Mouse (Mus musculus): Measurements from ENCODE around the gene Lce1b. TPM values are rescaled to one million over a fixed set of nuclear protein-coding genes. Genes with fewer than 3 reads are reported as not detected.

Lce1b gene
- polyA plus RNA-seq, 1 experiment = not detected

DNA sequence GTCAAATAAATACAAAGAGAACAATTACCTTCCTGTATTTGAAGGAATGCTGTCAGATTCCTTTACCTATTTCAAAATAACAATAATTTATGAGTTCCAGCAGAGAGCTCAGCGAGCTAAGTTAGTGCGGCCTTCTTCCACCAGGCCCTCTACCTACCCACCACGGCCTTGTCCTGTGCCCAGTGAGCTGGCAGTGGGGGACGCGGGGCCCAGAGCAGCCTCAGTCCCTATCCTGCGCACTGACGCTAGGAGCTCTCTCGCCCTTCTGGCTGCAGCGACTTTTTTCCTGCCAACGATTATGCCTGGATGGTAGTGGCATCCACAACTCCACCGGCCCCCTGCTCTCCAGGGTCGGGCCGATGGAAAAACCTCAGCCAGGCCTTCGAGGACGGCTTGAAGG is 16.9 kb downstream of the Lce1b start:
- Histone ChIP-seq H3K27me3 (ENCODE audit: control insufficient read depth, insufficient read depth, low read length) (no peaks in the 10 kb centered on the region), H3K4me3 (ENCODE audit: low read depth, low read length) (no peak overlapping the region), H3K36me3 (ENCODE audit: control insufficient read depth, insufficient read depth, low read length) (no peaks in the 10 kb centered on the region), H3K27ac (ENCODE audit: insufficient read depth, low read depth, low read length) (no peak overlapping the region), H3K4me1 (ENCODE audit: control insufficient read depth, insufficient read depth, insufficient read length, low read length) (no peaks in the 10 kb centered on the region)
- TF ChIP-seq CTCF (IDR thresholded peaks at IDR 0.05; ENCODE audit: extremely low read depth, insufficient read length, insufficient replicate concordance, low read depth, low read length) = no peak
- no peak for TF ChIP-seq POLR2A (IDR thresholded peaks at IDR 0.05; ENCODE audit: low read depth, low read length)
- 90% methylated on average over 15 of the region's 15 CpGs for WGBS

DNA sequence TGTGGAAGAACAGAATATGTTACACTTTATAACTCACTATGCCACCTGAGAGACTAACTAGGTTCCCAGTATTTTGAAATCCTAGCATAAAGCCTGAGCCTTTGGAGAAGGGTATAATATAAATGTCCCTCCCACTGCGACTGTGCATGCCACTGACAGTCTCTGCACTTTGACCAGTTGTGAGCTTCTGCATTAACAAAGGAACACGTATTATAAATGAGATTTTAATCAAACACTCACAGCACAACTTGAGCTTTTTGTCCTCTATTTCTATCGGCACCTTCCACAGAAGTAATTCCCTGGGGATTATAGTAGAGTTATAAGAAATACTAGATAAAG is 18.1 kb downstream of the Lce1b start:
- 24% methylated on average over 3 of the region's 3 CpGs for WGBS
- Histone ChIP-seq H3K27ac (ENCODE audit: insufficient read depth, low read depth, low read length) (no peak overlapping the region), H3K27me3 (ENCODE audit: control insufficient read depth, insufficient read depth, low read length) (no peaks in the 10 kb centered on the region), H3K4me1 (ENCODE audit: control insufficient read depth, insufficient read depth, insufficient read length, low read length) (no peaks in the 10 kb centered on the region), H3K4me3 (ENCODE audit: low read depth, low read length) (no peak overlapping the region), H3K36me3 (ENCODE audit: control insufficient read depth, insufficient read depth, low read length) (no peaks in the 10 kb centered on the region)
- TF ChIP-seq CTCF (IDR thresholded peaks at IDR 0.05; ENCODE audit: extremely low read depth, insufficient read length, insufficient replicate concordance, low read depth, low read length) = no peak
- TF ChIP-seq POLR2A (IDR thresholded peaks at IDR 0.05; ENCODE audit: low read depth, low read length) = no peak

DNA sequence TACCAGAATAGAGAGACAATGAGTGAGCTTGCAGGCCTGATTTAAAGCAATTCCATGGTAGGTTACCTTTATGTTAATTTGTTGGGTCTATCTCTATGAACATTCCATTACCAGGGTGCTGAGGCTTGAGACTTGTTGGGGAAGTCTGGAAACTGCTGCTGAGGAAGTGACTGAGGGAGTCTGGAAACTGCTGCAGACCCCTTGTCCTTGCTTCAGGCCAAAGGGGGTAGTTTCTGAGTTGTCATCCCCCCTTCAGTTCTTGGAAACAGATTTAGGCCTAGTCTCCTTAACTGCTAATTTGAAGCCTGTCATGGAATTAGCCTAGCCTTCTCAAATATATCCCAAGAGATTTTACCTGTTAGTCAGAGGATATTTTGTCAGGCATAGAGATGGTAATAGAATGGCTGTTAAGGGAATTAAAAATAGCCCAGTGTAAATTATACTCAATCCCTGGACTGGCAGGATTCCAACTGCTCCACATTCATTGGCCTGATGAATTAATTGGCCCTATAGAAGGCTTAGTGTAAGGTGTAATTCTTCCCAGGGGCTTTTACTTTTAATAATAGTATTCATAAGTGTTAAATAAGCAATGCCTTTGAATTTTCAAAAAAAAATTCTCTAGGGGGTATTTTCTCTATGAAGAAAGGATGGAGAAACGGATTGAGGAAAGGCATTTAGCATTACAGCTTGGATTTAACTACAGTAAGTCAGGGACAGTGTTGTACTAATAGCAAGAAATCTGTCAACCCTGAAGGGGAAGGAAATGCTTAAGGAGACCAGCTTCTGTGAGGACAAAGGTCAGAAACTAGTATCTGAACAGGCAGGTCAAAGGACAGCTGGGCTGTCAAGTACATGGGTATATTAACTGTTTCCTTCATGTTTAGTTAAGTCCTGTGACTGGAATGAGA is 18.7 kb downstream of the Lce1b start:
- Histone ChIP-seq H3K27ac (ENCODE audit: insufficient read depth, low read depth, low read length) (no peak overlapping the region), H3K27me3 (ENCODE audit: control insufficient read depth, insufficient read depth, low read length) (no peaks in the 10 kb centered on the region), H3K4me3 (ENCODE audit: low read depth, low read length) (no peak overlapping the region), H3K36me3 (ENCODE audit: control insufficient read depth, insufficient read depth, low read length) (no peaks in the 10 kb centered on the region), H3K4me1 (ENCODE audit: control insufficient read depth, insufficient read depth, insufficient read length, low read length) (no peaks in the 10 kb centered on the region)
- TF ChIP-seq POLR2A (IDR thresholded peaks at IDR 0.05; ENCODE audit: low read depth, low read length) = no peak
- TF ChIP-seq CTCF (IDR thresholded peaks at IDR 0.05; ENCODE audit: extremely low read depth, insufficient read length, insufficient replicate concordance, low read depth, low read length) = no peak
- WGBS = 48% methylated on average over 1 of the region's 1 CpGs

DNA sequence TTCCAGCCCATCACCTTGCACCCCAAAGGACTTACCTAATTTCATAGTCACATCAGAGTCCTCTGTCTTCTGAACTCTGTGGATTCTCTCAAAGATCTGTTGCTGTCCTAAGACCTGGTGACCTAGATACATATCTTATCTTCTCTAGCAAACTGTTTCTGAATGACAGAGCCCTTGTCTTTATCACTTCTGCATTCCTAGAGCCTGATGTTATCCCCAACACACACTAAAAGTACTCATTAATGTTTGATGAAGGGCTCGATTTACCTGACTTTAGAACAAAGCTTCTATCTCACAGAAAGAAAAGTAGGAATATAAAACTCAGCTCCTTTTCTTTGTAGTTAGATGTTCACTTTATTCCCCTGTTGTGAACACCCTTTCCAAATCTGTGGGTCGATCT is 35.2 kb downstream of the Lce1b start, which contains the start of gene Lce6a:
Lce6a (minus strand) TSS at position 101 of the 400 bp plus-strand sequence.
- no peaks in the 10 kb centered on the region for H3K4me1 ChIP-seq (ENCODE audit: control insufficient read depth, insufficient read depth, insufficient read length, low read length)
- H3K36me3 ChIP-seq (ENCODE audit: control insufficient read depth, insufficient read depth, low read length) = no peaks in the 10 kb centered on the region
- no peak within 1 kb of the TSS for H3K4me3 ChIP-seq (ENCODE audit: low read depth, low read length)
- no peaks in the 10 kb centered on the region for H3K27me3 ChIP-seq (ENCODE audit: control insufficient read depth, insufficient read depth, low read length)
- TF ChIP-seq POLR2A (IDR thresholded peaks at IDR 0.05; ENCODE audit: low read depth, low read length) (no peak), CTCF (IDR thresholded peaks at IDR 0.05; ENCODE audit: extremely low read depth, insufficient read length, insufficient replicate concordance, low read depth, low read length) (no peak)
- 29% methylated on average over 2 of the region's 2 CpGs for WGBS
- H3K27ac ChIP-seq (ENCODE audit: insufficient read depth, low read depth, low read length) = no peak within 1 kb of the TSS

DNA sequence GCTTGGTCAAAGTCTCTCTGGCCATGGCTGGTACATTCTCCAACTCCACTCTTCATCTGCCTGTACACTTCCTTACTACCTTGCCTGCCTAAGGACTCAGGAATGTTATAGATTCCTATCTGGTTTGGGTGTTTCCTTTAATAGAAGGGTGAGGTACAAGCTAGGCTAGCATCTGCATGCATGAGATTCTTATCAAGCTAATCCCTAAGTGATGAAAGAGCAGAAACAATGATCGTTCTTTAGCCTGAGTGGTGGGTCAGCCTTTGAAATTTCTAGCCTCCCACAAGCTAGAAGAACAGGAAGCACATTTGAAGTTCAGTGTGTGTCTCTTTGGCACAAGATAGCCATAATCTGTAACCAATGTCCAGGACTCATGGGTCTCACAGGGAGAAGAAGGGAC is 46.9 kb downstream of the Lce1b start:
- WGBS = 38% methylated on average over 1 of the region's 1 CpGs
- H3K27ac ChIP-seq (ENCODE audit: insufficient read depth, low read depth, low read length) = no peak overlapping the region
- TF ChIP-seq CTCF (IDR thresholded peaks at IDR 0.05; ENCODE audit: extremely low read depth, insufficient read length, insufficient replicate concordance, low read depth, low read length) (no peak), POLR2A (IDR thresholded peaks at IDR 0.05; ENCODE audit: low read depth, low read length) (no peak)

DNA sequence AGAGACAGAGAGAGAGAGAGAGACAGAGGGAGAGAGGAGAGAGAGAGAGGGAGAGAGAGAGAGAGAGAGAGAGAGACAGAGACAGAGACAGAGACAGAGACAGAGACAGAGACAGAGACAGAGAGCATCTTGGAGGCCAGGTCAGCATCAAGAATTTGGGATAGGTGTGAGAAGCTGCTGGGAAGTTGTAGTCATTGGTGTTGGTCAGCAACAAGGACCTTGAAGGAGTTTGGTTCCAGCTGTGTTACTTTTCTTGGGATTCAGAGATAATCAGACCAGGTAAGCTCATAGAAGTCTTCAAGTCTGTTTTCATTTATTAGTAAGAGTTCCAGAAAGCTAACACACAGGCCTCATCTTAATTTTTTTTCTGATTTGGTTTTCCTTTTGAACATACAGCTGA is 49.3 kb downstream of the Lce1b start, which contains the start of gene 2210017I01Rik:
2210017I01Rik (minus strand) TSS at position 101 of the 400 bp plus-strand sequence.
- no peak within 1 kb of the TSS for H3K27ac ChIP-seq (ENCODE audit: insufficient read depth, low read depth, low read length)
- no peaks in the 10 kb centered on the region for H3K27me3 ChIP-seq (ENCODE audit: control insufficient read depth, insufficient read depth, low read length)
- H3K4me1 ChIP-seq (ENCODE audit: control insufficient read depth, insufficient read depth, insufficient read length, low read length) = no peaks in the 10 kb centered on the region
- no peaks in the 10 kb centered on the region for H3K36me3 ChIP-seq (ENCODE audit: control insufficient read depth, insufficient read depth, low read length)
- TF ChIP-seq POLR2A (IDR thresholded peaks at IDR 0.05; ENCODE audit: low read depth, low read length) = no peak
- no peak for TF ChIP-seq CTCF (IDR thresholded peaks at IDR 0.05; ENCODE audit: extremely low read depth, insufficient read length, insufficient replicate concordance, low read depth, low read length)
- H3K4me3 ChIP-seq (ENCODE audit: low read depth, low read length) = no peak within 1 kb of the TSS

More for the DNA sequence above, 46.9 kb downstream of the Lce1b start:
- Histone ChIP-seq H3K36me3 (ENCODE audit: control insufficient read depth, insufficient read depth, low read length) (no peaks in the 10 kb centered on the region), H3K27me3 (ENCODE audit: control insufficient read depth, insufficient read depth, low read length) (no peaks in the 10 kb centered on the region), H3K4me1 (ENCODE audit: control insufficient read depth, insufficient read depth, insufficient read length, low read length) (no peaks in the 10 kb centered on the region), H3K4me3 (ENCODE audit: low read depth, low read length) (no peak overlapping the region)

Other genes with a start within 250 kb of the Lce1b start
- not detected in 2 replicates for gene Sprr2i, start 248.9 kb downstream of the Lce1b start, polyA plus RNA-seq (2012; rRNA removed)
- not detected in 2 replicates for gene Sprr2j-ps, start 238.8 kb downstream of the Lce1b start, polyA plus RNA-seq (2012; rRNA removed)
- gene Gm9774, start 227.5 kb downstream of the Lce1b start, polyA plus RNA-seq (2012; rRNA removed) = 3.7 and 8.0 TPM in 2 replicates
- not detected in 2 replicates for gene Sprr2k, start 224.3 kb downstream of the Lce1b start, polyA plus RNA-seq (2012; rRNA removed)
- gene Sprr1b, start 218.1 kb downstream of the Lce1b start, polyA plus RNA-seq (2012; rRNA removed) = not detected in 2 replicates
- 0.19 TPM in 1 of 2 replicates, not detected in the other for gene Sprr3, start 198.2 kb downstream of the Lce1b start, polyA plus RNA-seq (2012; rRNA removed)
- gene Sprr1a, start 171.0 kb downstream of the Lce1b start, polyA plus RNA-seq (2012; rRNA removed) = 43.3 and 86.0 TPM in 2 replicates
- gene Sprr4, start 156.4 kb downstream of the Lce1b start, polyA plus RNA-seq (2012; rRNA removed) = not detected in 2 replicates
- gene 2310046K23Rik, start 122.4 kb downstream of the Lce1b start, polyA plus RNA-seq (2012; rRNA removed) = not detected in 2 replicates
- 0.34 TPM in 1 of 2 replicates, not detected in the other for gene Ivl, start 83.2 kb downstream of the Lce1b start, polyA plus RNA-seq (2012; rRNA removed)
- gene Smcp, start 67.9 kb downstream of the Lce1b start, polyA plus RNA-seq (2012; rRNA removed) = 0.62 TPM in 1 of 2 replicates, not detected in the other
- gene 2210017I01Rik, start 49.4 kb downstream of the Lce1b start, polyA plus RNA-seq (2012; rRNA removed) = not detected in 2 replicates
- not detected in 2 replicates for gene Lce6a, start 35.3 kb downstream of the Lce1b start, polyA plus RNA-seq (2012; rRNA removed)
- gene Lce1a1, start 8.6 kb downstream of the Lce1b start, polyA plus RNA-seq (2012; rRNA removed) = not detected in 2 replicates
- gene Lce1a2, start 13.4 kb upstream of the Lce1b start, polyA plus RNA-seq (2012; rRNA removed) = not detected in 2 replicates
- gene Lce1c, start 22.3 kb upstream of the Lce1b start, polyA plus RNA-seq (2012; rRNA removed) = not detected in 2 replicates
- gene Lce1d, start 30.3 kb upstream of the Lce1b start, polyA plus RNA-seq (2012; rRNA removed) = not detected in 2 replicates
- gene Lce1e, start 52.1 kb upstream of the Lce1b start, polyA plus RNA-seq (2012; rRNA removed) = not detected in 2 replicates
- not detected in 2 replicates for gene Lce1f, start 63.4 kb upstream of the Lce1b start, polyA plus RNA-seq (2012; rRNA removed)
- gene Gm38119, start 82.2 kb upstream of the Lce1b start, polyA plus RNA-seq (2012; rRNA removed) = not detected in 2 replicates
- not detected in 2 replicates for gene Lce1g, start 95.4 kb upstream of the Lce1b start, polyA plus RNA-seq (2012; rRNA removed)
- not detected in 2 replicates for gene Lce1h, start 108.1 kb upstream of the Lce1b start, polyA plus RNA-seq (2012; rRNA removed)
- gene Lce1i, start 122.0 kb upstream of the Lce1b start, polyA plus RNA-seq (2012; rRNA removed) = not detected in 2 replicates
- not detected in 2 replicates for gene Lce1j, start 133.6 kb upstream of the Lce1b start, polyA plus RNA-seq (2012; rRNA removed)
- gene Lce1k, start 151.0 kb upstream of the Lce1b start, polyA plus RNA-seq (2012; rRNA removed) = not detected in 2 replicates
- gene Kprp, start 170.3 kb upstream of the Lce1b start, polyA plus RNA-seq (2012; rRNA removed) = not detected in 2 replicates
- gene Lce1l, start 194.4 kb upstream of the Lce1b start, polyA plus RNA-seq (2012; rRNA removed) = not detected in 2 replicates
- gene 2310050C09Rik, start 213.3 kb upstream of the Lce1b start, polyA plus RNA-seq (2012; rRNA removed) = not detected in 2 replicates